Mouse (Mus musculus): ENCODE data around the gene Itga6.
A peak's percentile ranks its signal among the peaks of the same experiment; 100 is the strongest.
"Not testable (repeated sequence)": the region's sequence is repeated elsewhere in the genome, so short reads cannot be mapped to it uniquely, and the experiment has no call there.

The Itga6 gene

GRCm38 (mm10) chr2:71745610-71746374, at the start of gene Itga6:
Gene Itga6 (plus strand): TSS chr2:71745616.
- no peak for DNase-seq (ENCODE audit: low read depth, low spot score)

DNA sequence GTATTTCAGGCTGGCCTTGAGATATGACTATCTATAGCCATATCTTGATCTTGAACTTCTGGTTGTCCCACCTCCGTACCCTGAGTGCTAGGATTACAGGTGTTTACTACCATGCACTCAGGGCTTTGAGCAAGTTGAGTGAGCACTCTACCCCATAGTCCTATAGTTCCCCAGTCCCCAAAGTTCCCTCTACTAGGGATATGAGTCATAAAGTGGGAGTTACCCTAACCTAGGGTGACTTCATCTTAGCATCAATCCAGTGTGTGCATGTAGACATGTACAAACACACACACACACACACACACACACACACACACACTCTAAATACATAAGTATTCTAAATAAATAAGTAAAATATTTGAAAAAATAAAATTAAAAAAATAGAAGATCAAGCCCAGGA, 48.6 kb upstream of the Itga6 start:
- DNase-seq (ENCODE audit: low read depth, low spot score): no peak

DNA sequence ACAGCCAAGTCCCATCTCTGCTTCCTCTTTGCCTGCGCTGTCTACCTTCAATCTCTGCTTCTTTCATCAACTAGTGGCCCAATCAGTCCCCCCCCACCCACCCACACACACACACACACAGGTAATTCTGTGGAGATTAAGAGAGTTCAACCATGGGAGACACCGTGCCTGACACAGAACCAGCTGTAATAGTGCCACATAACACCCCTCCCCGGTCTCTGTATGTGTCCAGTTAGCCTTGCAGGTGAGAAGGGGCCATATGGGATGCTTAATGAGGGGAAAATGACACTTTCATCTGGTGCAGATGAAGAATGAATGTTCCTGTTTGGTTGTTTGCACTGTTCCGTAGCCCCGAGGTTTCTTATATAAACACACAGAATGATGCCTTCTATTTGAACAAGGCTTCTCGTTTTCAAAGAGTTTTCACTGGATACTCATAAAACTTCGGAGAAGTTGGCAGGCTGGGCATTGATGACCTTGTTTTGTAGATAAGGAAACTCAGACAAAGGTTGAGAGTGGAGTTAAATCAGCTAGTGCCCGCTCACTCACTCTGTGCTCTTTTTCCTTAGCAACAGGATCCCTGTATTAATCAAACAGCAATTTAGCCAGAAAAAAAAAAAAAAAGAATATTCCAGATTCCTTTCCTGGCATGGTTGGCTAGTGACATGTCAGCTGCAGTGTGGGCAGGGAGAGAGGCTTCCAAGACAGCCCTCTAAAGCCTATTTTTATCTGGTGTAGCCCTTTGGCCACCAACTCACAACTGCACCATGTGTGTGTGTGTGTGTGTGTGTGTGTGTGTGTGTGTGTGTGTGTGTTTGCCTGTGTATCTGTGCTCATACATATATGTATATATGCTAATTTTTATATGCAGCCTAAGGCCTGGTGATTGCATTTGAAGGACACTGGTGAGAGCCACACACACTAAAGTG, 47.7 kb upstream of the Itga6 start:
- DNase-seq (ENCODE audit: low read depth, low spot score): no peak

GRCm38 (mm10) chr2:71698366-71698765, 47.0 kb upstream of the Itga6 start:
- no peak for DNase-seq (ENCODE audit: low read depth, low spot score)

DNA sequence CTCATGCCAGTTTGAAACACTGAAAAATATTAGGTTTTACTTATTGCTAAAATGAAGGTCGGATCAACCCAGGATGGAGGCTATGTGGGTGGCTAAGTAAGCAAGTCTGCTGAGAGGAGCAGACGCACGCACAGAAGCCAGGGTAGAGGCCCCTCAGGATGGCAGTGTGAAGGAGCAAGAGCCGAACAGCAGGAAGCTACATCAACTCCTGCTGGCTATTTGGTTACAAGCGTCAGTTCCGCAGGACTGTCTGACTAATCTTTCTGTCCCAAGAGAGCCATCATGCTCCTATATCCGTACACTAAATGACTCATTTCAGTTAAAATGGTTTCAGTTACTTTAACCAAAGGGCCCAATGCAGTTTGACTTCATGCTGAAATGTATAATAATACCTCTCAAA, 46.5 kb upstream of the Itga6 start:
- no peak for DNase-seq (ENCODE audit: low read depth, low spot score)

DNA sequence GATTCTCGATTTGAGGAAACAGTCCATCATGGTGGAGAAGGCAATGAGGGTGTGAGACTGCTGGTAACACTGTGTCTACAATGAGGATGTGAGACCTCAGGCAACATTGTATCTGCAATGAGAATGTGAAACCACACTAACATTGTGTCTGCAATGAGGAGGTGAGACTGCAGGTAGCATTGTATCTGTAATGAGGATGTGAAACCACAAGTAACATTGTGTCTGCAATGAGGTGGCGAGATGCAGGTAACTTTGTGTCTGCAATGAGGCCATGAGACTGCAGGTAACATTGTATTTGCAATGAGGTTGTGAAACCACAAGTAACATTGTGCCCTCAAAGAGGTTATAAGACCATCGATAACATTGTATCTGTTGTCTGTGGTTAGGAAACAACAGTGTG, 44.1 kb upstream of the Itga6 start:
- DNase-seq (ENCODE audit: low read depth, low spot score): no peak

DNA sequence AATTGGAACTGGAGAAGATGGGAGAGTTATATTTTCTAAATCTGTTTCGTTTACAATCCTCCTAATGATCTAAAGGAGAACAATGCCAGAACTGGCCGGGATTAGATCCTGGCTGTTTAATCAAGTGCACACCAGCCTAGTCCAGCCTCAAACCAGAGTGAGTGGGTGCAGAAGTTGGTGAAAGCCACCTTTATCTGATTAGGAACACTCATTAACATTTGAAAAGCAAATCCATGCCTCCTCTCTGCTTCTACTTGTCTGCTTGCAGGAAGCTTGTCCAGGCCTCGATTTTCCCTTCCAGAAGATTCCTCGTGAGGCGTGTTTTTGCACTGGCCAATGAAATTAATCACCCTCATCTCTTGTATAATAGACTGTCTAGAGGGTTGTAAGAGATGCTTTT, 41.1 kb upstream of the Itga6 start:
- no peak for DNase-seq (ENCODE audit: low read depth, low spot score)

GRCm38 (mm10) chr2:71708886-71709285, 36.5 kb upstream of the Itga6 start:
- DNase-seq (ENCODE audit: low read depth, low spot score): no peak

- DNase-seq (ENCODE audit: low read depth, low spot score): no peak
Measured at GRCm38 (mm10) chr2:71711640-71712039, 33.8 kb upstream of the Itga6 start.

GRCm38 (mm10) chr2:71714416-71714815, 31.0 kb upstream of the Itga6 start:
- no peak for DNase-seq (ENCODE audit: low read depth, low spot score)

- no peak for DNase-seq (ENCODE audit: low read depth, low spot score)
Measured at GRCm38 (mm10) chr2:71719005-71719386, 26.4 kb upstream of the Itga6 start.

- DNase-seq (ENCODE audit: low read depth, low spot score): peak; percentile 34
Measured at GRCm38 (mm10) chr2:71719387-71720034, 25.9 kb upstream of the Itga6 start.

- not testable (repeated sequence) for DNase-seq (ENCODE audit: low read depth, low spot score)
Measured at GRCm38 (mm10) chr2:71720556-71720955, 24.9 kb upstream of the Itga6 start.

GRCm38 (mm10) chr2:71722913-71723312, 22.5 kb upstream of the Itga6 start:
- DNase-seq (ENCODE audit: low read depth, low spot score): no peak

GRCm38 (mm10) chr2:71723623-71724022, 21.8 kb upstream of the Itga6 start:
- DNase-seq (ENCODE audit: low read depth, low spot score): no peak

GRCm38 (mm10) chr2:71724028-71724427, 21.4 kb upstream of the Itga6 start:
- no peak for DNase-seq (ENCODE audit: low read depth, low spot score)

- DNase-seq (ENCODE audit: low read depth, low spot score): no peak
Measured at GRCm38 (mm10) chr2:71725446-71725845, 20.0 kb upstream of the Itga6 start.

DNA sequence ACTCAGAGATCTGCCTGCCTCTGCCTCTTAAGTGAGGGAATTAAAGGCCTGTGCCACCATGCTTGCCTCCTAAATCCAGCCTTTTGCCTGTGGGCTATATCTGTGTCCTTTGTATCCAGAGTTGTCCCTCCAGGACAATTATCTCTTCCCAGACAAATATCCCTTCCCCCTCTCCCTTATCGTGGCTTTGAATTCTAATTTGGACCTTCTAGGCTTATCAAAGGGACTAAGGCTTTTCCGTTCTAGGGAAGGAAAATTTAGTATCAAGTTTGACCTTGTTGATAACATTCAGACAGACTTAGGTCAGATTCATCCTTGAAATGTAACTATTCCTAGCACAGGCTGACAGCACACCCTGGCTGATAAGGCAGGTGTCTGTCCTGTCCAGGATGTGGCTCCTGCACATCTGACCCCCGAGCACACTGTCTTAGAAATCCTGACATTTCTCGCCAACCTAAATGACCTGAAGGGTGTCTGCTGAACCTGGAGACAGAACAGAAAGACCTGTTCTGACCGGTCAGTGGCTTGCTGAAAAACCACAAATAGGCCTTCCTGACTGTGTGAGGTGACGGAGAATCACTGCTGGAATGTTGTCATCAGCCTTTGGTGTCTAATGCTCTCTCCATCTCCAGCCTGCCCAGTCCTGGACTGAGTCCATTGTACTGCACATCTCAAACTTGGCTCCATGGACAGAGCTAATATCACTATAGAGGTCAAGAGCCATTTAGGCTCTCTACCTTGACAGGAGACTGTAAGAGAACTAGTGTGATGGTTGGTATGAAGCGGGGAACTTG, 18.3 kb upstream of the Itga6 start:
- DNase-seq (ENCODE audit: low read depth, low spot score): no peak

DNA sequence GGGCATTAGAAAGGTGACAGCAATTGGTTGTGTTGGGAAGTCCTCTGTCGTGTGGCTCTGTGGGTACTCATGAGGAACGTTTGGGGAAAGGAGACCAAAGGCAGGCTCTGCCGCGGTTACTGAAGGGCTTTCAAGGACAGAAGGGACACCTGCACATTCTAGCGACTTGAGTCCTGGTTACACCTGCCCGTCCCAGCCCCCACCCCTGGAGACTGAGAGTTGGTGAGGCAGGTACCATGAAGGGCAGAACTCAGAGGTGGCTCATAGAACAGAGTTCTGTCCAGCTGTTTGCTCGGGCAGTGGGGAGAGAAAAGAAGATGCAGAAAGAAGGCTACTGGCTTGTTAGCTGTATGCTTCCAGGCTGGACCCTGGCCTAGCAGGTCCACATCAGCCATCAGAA, 17.1 kb upstream of the Itga6 start:
- DNase-seq (ENCODE audit: low read depth, low spot score): no peak

DNA sequence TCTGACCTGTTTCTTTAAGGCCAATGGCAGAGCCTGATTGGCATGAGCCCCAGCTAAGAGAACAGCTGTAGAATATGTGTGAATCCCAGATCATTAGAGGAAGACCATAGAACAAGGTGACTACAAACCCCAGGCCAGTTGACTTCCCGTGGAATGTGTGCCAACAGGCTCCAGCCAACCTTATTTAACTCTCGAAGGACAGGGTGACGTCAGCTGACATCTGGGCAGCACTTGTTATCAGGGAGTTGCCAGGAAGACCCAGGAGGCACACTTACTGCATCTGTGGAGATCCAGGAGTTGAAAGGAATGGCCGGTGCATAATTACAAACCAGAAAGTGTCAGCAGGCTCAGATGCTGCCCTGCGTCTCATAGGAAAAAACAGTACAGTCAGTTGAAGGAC, 16.6 kb upstream of the Itga6 start:
- no peak for DNase-seq (ENCODE audit: low read depth, low spot score)

All from brain, embryonic 18.5 days (tissue).